Comparison of ENCODE assay signal across 24 mouse cellular contexts in the genomic region with DNA sequence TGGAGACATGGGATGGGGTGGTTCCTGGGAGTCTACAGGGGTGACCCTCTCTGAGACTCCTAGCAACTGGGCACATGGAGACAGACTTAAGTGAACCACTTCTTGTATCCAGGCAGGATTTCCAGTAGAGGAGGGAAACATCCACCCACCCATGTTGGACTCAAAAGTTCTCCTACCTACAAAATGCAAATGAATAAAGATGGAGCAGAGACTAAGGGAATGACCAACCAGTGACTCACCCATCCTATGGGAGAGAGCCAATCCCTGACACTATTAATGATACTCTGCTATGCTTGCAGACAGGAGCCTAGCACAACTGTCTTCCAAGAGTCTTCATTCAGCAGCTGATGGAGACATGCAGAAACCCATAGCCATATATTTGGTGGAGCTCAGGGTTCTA. TPM values are rescaled to one million over a fixed set of nuclear protein-coding genes. Genes with fewer than 3 reads are reported as not detected.
DNase-seq lines count a peak whose midpoint lies in the region; ATAC-seq and TF ChIP-seq lines count a peak whose summit lies in the region.
"Had no signal": no experiment of that assay in that cellular context is flagged by ENCODE, and none has a peak within 500 bp of the region (broad histone marks: within the 10 kb centered on the region; RNA-seq: fewer than 3 reads in every experiment).

No protein-coding gene starts in this region.

- no peak overlapping the region for H3K4me2 ChIP-seq in forebrain, embryonic 11.5 days (ENCODE audit: low read depth, low read length, severe bottlenecking)
- no peak overlapping the region for H3K4me2 ChIP-seq in forebrain, embryonic 13.5 days
- H3K4me2 ChIP-seq in midbrain, embryonic 12.5 days (replicated peaks): no peak overlapping the region
- H3K4me2 ChIP-seq in midbrain, postnatal 0 days (ENCODE audit: low read depth, low read length, poor library complexity, severe bottlenecking): no peak overlapping the region
- H3K4me2 ChIP-seq: embryonic facial prominence, embryonic 13.5 days; embryonic facial prominence, embryonic 15.5 days; forebrain, embryonic 12.5 days; forebrain, embryonic 15.5 days had no signal

- H3K27me3 ChIP-seq in forebrain, embryonic 11.5 days (ENCODE audit: control insufficient read depth, insufficient read depth, low read length): no peaks in the 10 kb centered on the region
- no peaks in the 10 kb centered on the region for H3K27me3 ChIP-seq in forebrain, embryonic 13.5 days
- H3K27me3 ChIP-seq in midbrain, embryonic 12.5 days: no peaks in the 10 kb centered on the region
- H3K27me3 ChIP-seq in midbrain, postnatal 0 days (ENCODE audit: insufficient read depth, low read length): no peaks in the 10 kb centered on the region
- no peaks in the 10 kb centered on the region for H3K27me3 ChIP-seq in embryonic facial prominence, embryonic 10.5 days (replicated peaks; ENCODE audit: low read depth, poor library complexity, severe bottlenecking)
- H3K27me3 ChIP-seq: embryonic facial prominence, embryonic 13.5 days; embryonic facial prominence, embryonic 15.5 days; forebrain, embryonic 12.5 days; forebrain, embryonic 15.5 days; Patski had no signal

- no peaks in the 10 kb centered on the region for H3K9me3 ChIP-seq in forebrain, embryonic 11.5 days (ENCODE audit: control insufficient read depth, low read length)
- 0 out of 2 replicates have a peak, but pooled peaks cover 7% of the 10 kb centered on the region for H3K9me3 ChIP-seq in forebrain, embryonic 13.5 days (replicated peaks)
- H3K9me3 ChIP-seq in midbrain, embryonic 12.5 days: peaks cover 11% of the 10 kb centered on the region; the same call in 1 of the 2 replicates
- H3K9me3 ChIP-seq in midbrain, postnatal 0 days (ENCODE audit: low read length): 0 out of 2 replicates have a peak, but pooled peaks cover 3% of the 10 kb centered on the region
- peaks cover 14% of the 10 kb centered on the region; the same call in 1 of the 2 replicates for H3K9me3 ChIP-seq in embryonic facial prominence, embryonic 10.5 days
- H3K9me3 ChIP-seq: embryonic facial prominence, embryonic 15.5 days; forebrain, embryonic 15.5 days had no signal

- DNase-seq in forebrain, embryonic 11.5 days (ENCODE audit: low spot score): no peak
- DNase-seq in midbrain, postnatal 0 days (ENCODE audit: low spot score): no peak
- DNase-seq in 3T3-L1 (ENCODE audit: low read depth, low spot score): peak; percentile 55
- DNase-seq in brain, adult 2 months (ENCODE audit: low read depth, low spot score): peak; percentile 50
- no peak for DNase-seq in embryonic facial prominence, embryonic 10.5 days (ENCODE audit: low spot score)
- no peak for DNase-seq in heart, adult 11 months
- DNase-seq: adrenal gland, adult 8-10 months; adrenal gland, postnatal 14 days; adrenal gland, postnatal 36 days; cerebellum, adult 11 months; cerebellum, adult 18-20 months; cerebellum, adult 9-10 months; cerebellum, postnatal 10 days; cerebellum, postnatal 25 days; forebrain, postnatal 0 days had no signal

- H3K9ac ChIP-seq in forebrain, embryonic 11.5 days (ENCODE audit: low read length): no peak overlapping the region
- no peak overlapping the region for H3K9ac ChIP-seq in forebrain, embryonic 13.5 days
- H3K9ac ChIP-seq in midbrain, embryonic 12.5 days (replicated peaks): no peak overlapping the region
- no peak overlapping the region for H3K9ac ChIP-seq in midbrain, postnatal 0 days (replicated peaks; ENCODE audit: low read length, poor library complexity, severe bottlenecking)
- H3K9ac ChIP-seq: embryonic facial prominence, embryonic 13.5 days; embryonic facial prominence, embryonic 15.5 days; forebrain, embryonic 12.5 days; forebrain, embryonic 15.5 days; forebrain, postnatal 0 days had no signal

- no peaks in the 10 kb centered on the region for H3K36me3 ChIP-seq in forebrain, embryonic 11.5 days (ENCODE audit: control insufficient read depth, insufficient read depth, low read length)
- H3K36me3 ChIP-seq in forebrain, embryonic 13.5 days (ENCODE audit: poor library complexity, severe bottlenecking): peaks cover 23% of the 10 kb centered on the region
- peaks cover 21% of the 10 kb centered on the region for H3K36me3 ChIP-seq in midbrain, embryonic 12.5 days
- H3K36me3 ChIP-seq in midbrain, postnatal 0 days (ENCODE audit: insufficient read depth, low read length): no peaks in the 10 kb centered on the region
- H3K36me3 ChIP-seq in embryonic facial prominence, embryonic 10.5 days (replicated peaks): peaks cover 56% of the 10 kb centered on the region

- no peak for TF ChIP-seq CTCF in midbrain, postnatal 0 days (IDR thresholded peaks at IDR 0.05)

- ATAC-seq in forebrain, embryonic 11.5 days (replicated peaks; ENCODE audit: low FRiP score): 0 out of 2 replicates have a peak, but pooled peaks have one; percentile 18
- no peak for ATAC-seq in forebrain, embryonic 13.5 days
- ATAC-seq in midbrain, embryonic 12.5 days (ENCODE audit: low FRiP score, low read depth): 0 out of 2 replicates have a peak, but pooled peaks have one; percentile 16
- no peak for ATAC-seq in midbrain, postnatal 0 days (ENCODE audit: low FRiP score)
- ATAC-seq: activated CD4-positive, CD25-positive, alpha-beta regulatory T cell, adult 4 months; forebrain, embryonic 15.5 days; forebrain, postnatal 0 days; Patski had no signal

- no peaks in the 10 kb centered on the region for H3K4me1 ChIP-seq in forebrain, embryonic 11.5 days (replicated peaks; ENCODE audit: control insufficient read depth, insufficient read depth, low read length)
- no peaks in the 10 kb centered on the region for H3K4me1 ChIP-seq in forebrain, embryonic 13.5 days
- no peaks in the 10 kb centered on the region for H3K4me1 ChIP-seq in midbrain, embryonic 12.5 days
- no peaks in the 10 kb centered on the region for H3K4me1 ChIP-seq in midbrain, postnatal 0 days (ENCODE audit: insufficient read depth, low read length)
- H3K4me1 ChIP-seq in embryonic facial prominence, embryonic 10.5 days: no peaks in the 10 kb centered on the region
- H3K4me1 ChIP-seq: embryonic facial prominence, embryonic 13.5 days; embryonic facial prominence, embryonic 15.5 days; forebrain, embryonic 12.5 days; forebrain, embryonic 15.5 days had no signal

- H3K27ac ChIP-seq in forebrain, embryonic 11.5 days (ENCODE audit: low read depth, low read length): no peak overlapping the region
- H3K27ac ChIP-seq in forebrain, embryonic 13.5 days: no peak overlapping the region
- H3K27ac ChIP-seq in midbrain, embryonic 12.5 days (replicated peaks): no peak overlapping the region
- no peak overlapping the region for H3K27ac ChIP-seq in midbrain, postnatal 0 days (ENCODE audit: low read depth, low read length)
- no peak overlapping the region for H3K27ac ChIP-seq in embryonic facial prominence, embryonic 10.5 days (replicated peaks)
- H3K27ac ChIP-seq: embryonic facial prominence, embryonic 13.5 days; embryonic facial prominence, embryonic 15.5 days; forebrain, embryonic 12.5 days; forebrain, embryonic 15.5 days had no signal

- no peak overlapping the region for H3K4me3 ChIP-seq in forebrain, embryonic 11.5 days (ENCODE audit: low read depth, low read length)
- no peak overlapping the region for H3K4me3 ChIP-seq in forebrain, embryonic 13.5 days
- no peak overlapping the region for H3K4me3 ChIP-seq in midbrain, embryonic 12.5 days
- no peak overlapping the region for H3K4me3 ChIP-seq in midbrain, postnatal 0 days (ENCODE audit: low read depth, low read length)
- no peak overlapping the region for H3K4me3 ChIP-seq in embryonic facial prominence, embryonic 10.5 days
- H3K4me3 ChIP-seq: embryonic facial prominence, embryonic 13.5 days; embryonic facial prominence, embryonic 15.5 days; erythroblast, embryonic 14.5 days; forebrain, embryonic 12.5 days; forebrain, embryonic 15.5 days had no signal

RNA-seq across cellular contexts. Expression of gene Bmt2, which starts 29.5 kb away (rescaled TPM):
- 24.4 and 29.1 TPM in 2 replicates for polyA plus RNA-seq in forebrain, embryonic 11.5 days (2014; fragmentation: Nextera tagmentation; extraction: Ambion mirVana)
- polyA plus RNA-seq in forebrain, embryonic 13.5 days (2015; fragmentation: Nextera tagmentation; extraction: Ambion mirVana): 24.2 and 24.3 TPM in 2 replicates
- 27.2 and 27.8 TPM in 2 replicates for polyA plus RNA-seq in midbrain, embryonic 12.5 days (2016; fragmentation: Nextera tagmentation; extraction: Ambion mirVana)
- 28.9 and 31.9 TPM in 2 replicates for total RNA-seq in midbrain, postnatal 0 days (2014; rRNA removed)
- polyA plus RNA-seq in midbrain, postnatal 0 days (2015; fragmentation: Nextera tagmentation; extraction: Ambion mirVana): 10.0 and 11.0 TPM in 2 replicates
- 18.0 and 18.3 TPM in 2 replicates for polyA plus RNA-seq in embryonic facial prominence, embryonic 10.5 days (2016; fragmentation: Nextera tagmentation; extraction: Ambion mirVana)

RNA-seq across cellular contexts. Expression of gene Tmem168, which starts 40.4 kb away (rescaled TPM):
- polyA plus RNA-seq in forebrain, embryonic 11.5 days (2014; fragmentation: Nextera tagmentation; extraction: Ambion mirVana): 34.1 and 34.2 TPM in 2 replicates
- 28.3 and 28.9 TPM in 2 replicates for polyA plus RNA-seq in forebrain, embryonic 13.5 days (2015; fragmentation: Nextera tagmentation; extraction: Ambion mirVana)
- 37.4 and 39.0 TPM in 2 replicates for polyA plus RNA-seq in midbrain, embryonic 12.5 days (2016; fragmentation: Nextera tagmentation; extraction: Ambion mirVana)
- 16.6 and 19.5 TPM in 2 replicates for total RNA-seq in midbrain, postnatal 0 days (2014; rRNA removed)
- 12.5 and 15.0 TPM in 2 replicates for polyA plus RNA-seq in midbrain, postnatal 0 days (2015; fragmentation: Nextera tagmentation; extraction: Ambion mirVana)
- 28.6 and 31.5 TPM in 2 replicates for polyA plus RNA-seq in embryonic facial prominence, embryonic 10.5 days (2016; fragmentation: Nextera tagmentation; extraction: Ambion mirVana)
- polyA plus RNA-seq: erythroblast, embryonic 14.5 days had no signal

Comparison
In these comparisons a context has a peak if more than half of its experiments do, and no peak if none do; other contexts are left out.
1. ATAC-seq: peak in forebrain, embryonic 11.5 days (single experiment) and midbrain, embryonic 12.5 days (single experiment); none in forebrain, embryonic 13.5 days (single experiment) and midbrain, postnatal 0 days (single experiment).
2. DNase-seq: peak in 3T3-L1 (single experiment) and brain, adult 2 months (single experiment); none in forebrain, embryonic 11.5 days (single experiment), midbrain, postnatal 0 days (single experiment), embryonic facial prominence, embryonic 10.5 days (single experiment) and heart, adult 11 months (single experiment).